Comparison of ENCODE assay signal across 1 mouse cellular context in genomic region chr5:77354361-77354787, GRCm38 (mm10).
A peak's percentile ranks its signal among the peaks of the same experiment; 100 is the strongest.
TF ChIP-seq lines count a peak whose summit lies in the region.

No protein-coding gene starts in this region.

TF ChIP-seq in CH12.LX, 34 proteins besides CTCF, POLR2A, EP300 and RAD21:
- TF ChIP-seq JUND (conservative IDR thresholded peaks at IDR 0.05; ENCODE audit: low read depth, low read length) = no peak
- no peak for TF ChIP-seq UBTF (IDR thresholded peaks at IDR 0.05; ENCODE audit: low read depth, low read length)
- TF ChIP-seq ZMIZ1 (IDR thresholded peaks at IDR 0.05; ENCODE audit: low read depth, low read length) = no peak
- no peak for TF ChIP-seq ZKSCAN1 (IDR thresholded peaks at IDR 0.05; ENCODE audit: borderline replicate concordance, low read depth, low read length)
- TF ChIP-seq ELF1 (IDR thresholded peaks at IDR 0.05; ENCODE audit: low read depth, low read length) = peak; percentile 70
- TF ChIP-seq JUN (IDR thresholded peaks at IDR 0.05; ENCODE audit: insufficient read depth, low read depth, low read length) = no peak
- peak; percentile 43; the same call in 1 of the 2 replicates for TF ChIP-seq BHLHE40 (IDR thresholded peaks at IDR 0.05; ENCODE audit: low read depth, low read length)
- TF ChIP-seq PAX5 (IDR thresholded peaks at IDR 0.05; ENCODE audit: low read length) = no peak
- TF ChIP-seq POLR2AphosphoS2 (IDR thresholded peaks at IDR 0.05; ENCODE audit: low read depth, low read length) = no peak
- 0 out of 2 replicates have a peak, but pooled peaks have one; percentile 55 for TF ChIP-seq RCOR1 (conservative IDR thresholded peaks at IDR 0.05; ENCODE audit: low read depth, low read length)
- peak; percentile 30; the same call in 1 of the 2 replicates for TF ChIP-seq TCF12 (IDR thresholded peaks at IDR 0.05; ENCODE audit: low read depth, low read length)
- peak; percentile 92 for TF ChIP-seq MXI1 (IDR thresholded peaks at IDR 0.05; ENCODE audit: low read depth, low read length)
- TF ChIP-seq TBP (conservative IDR thresholded peaks at IDR 0.05; ENCODE audit: low read depth, low read length) = no peak
- TF ChIP-seq IRF4 (IDR thresholded peaks at IDR 0.05; ENCODE audit: low read depth, low read length) = peak; percentile 64
- no peak for TF ChIP-seq GABPA (IDR thresholded peaks at IDR 0.05; ENCODE audit: insufficient replicate concordance, low read depth, low read length)
- TF ChIP-seq NRF1 (IDR thresholded peaks at IDR 0.05; ENCODE audit: low read depth, low read length) = no peak
- no peak for TF ChIP-seq USF2 (conservative IDR thresholded peaks at IDR 0.05; ENCODE audit: low read depth, low read length)
- TF ChIP-seq SMC3 (IDR thresholded peaks at IDR 0.05; ENCODE audit: low read depth, low read length) = peak; percentile 96
- no peak for TF ChIP-seq ETS1 (conservative IDR thresholded peaks at IDR 0.05; ENCODE audit: low read depth, low read length)
- no peak for TF ChIP-seq MAFK (IDR thresholded peaks at IDR 0.05; ENCODE audit: insufficient replicate concordance, low read length)
- peak; percentile 78 for TF ChIP-seq ZC3H11A (IDR thresholded peaks at IDR 0.05; ENCODE audit: low read depth, low read length)
- peak; percentile 86; the same call in 1 of the 2 replicates for TF ChIP-seq MYC (IDR thresholded peaks at IDR 0.05; ENCODE audit: low read depth, low read length)
- TF ChIP-seq USF1 (IDR thresholded peaks at IDR 0.05; ENCODE audit: low read depth, low read length) = no peak
- no peak for TF ChIP-seq E2F4 (IDR thresholded peaks at IDR 0.05; ENCODE audit: insufficient replicate concordance, low read depth, low read length)
- TF ChIP-seq CHD1 (IDR thresholded peaks at IDR 0.05; ENCODE audit: low read depth, low read length) = no peak
- TF ChIP-seq KAT2A (IDR thresholded peaks at IDR 0.05; ENCODE audit: insufficient replicate concordance, low read length) = 0 out of 2 replicates have a peak, but pooled peaks have one; percentile 20
- TF ChIP-seq ZNF384 (IDR thresholded peaks at IDR 0.05; ENCODE audit: low read depth, low read length) = no peak; the same call in 1 of the 2 replicates
- TF ChIP-seq NELFE (IDR thresholded peaks at IDR 0.05; ENCODE audit: low read depth, low read length) = peak; percentile 55; the same call in 1 of the 2 replicates
- TF ChIP-seq MEF2A (IDR thresholded peaks at IDR 0.05; ENCODE audit: borderline replicate concordance, low read depth, low read length) = peak; percentile 17; the same call in 1 of the 2 replicates
- peak; percentile 83 for TF ChIP-seq MAX (IDR thresholded peaks at IDR 0.05; ENCODE audit: low read length)
- peak; percentile 71; the same call in 1 of the 2 replicates for TF ChIP-seq MAZ (IDR thresholded peaks at IDR 0.05; ENCODE audit: low read depth, low read length)
- peak; percentile 14; the same call in 1 of the 2 replicates for TF ChIP-seq HCFC1 (IDR thresholded peaks at IDR 0.05; ENCODE audit: low read depth, low read length)
- peak; percentile 86 for TF ChIP-seq SIN3A (IDR thresholded peaks at IDR 0.05; ENCODE audit: low read length)
- TF ChIP-seq CHD2 (IDR thresholded peaks at IDR 0.05; ENCODE audit: low read length) = peak; percentile 42; the same call in 1 of the 2 replicates
